Mouse (Mus musculus) cerebellum, adult 2 months (tissue): ENCODE measurements around the gene Mipep. TPM values are rescaled to one million over a fixed set of nuclear protein-coding genes. Genes with fewer than 3 reads are reported as not detected.
A peak's percentile ranks its signal among the peaks of the same experiment; 100 is the strongest.

ENCODE experiments used
- DNase-seq, 2 experiments: peaks; one replicate each; pipeline ENCODE4 v3.0.0; 2021
- H3K27ac ChIP-seq: fragments of 200-500 bp; 2 replicates; pipeline ENCODE4 v1.5.1; 2012; ENCODE audit warnings: low read length, control low read depth, inconsistent platforms; ENCODE audit not compliant: insufficient read depth
- H3K27me3 ChIP-seq: fragments of 200-500 bp; 2 replicates; pipeline ENCODE4 v1.6.1; 2012; ENCODE audit warnings: inconsistent platforms, mild to moderate bottlenecking, low read length, moderate library complexity; ENCODE audit not compliant: control insufficient read depth, insufficient read depth
- H3K4me1 ChIP-seq: fragments of 200-500 bp; 2 replicates; pipeline ENCODE4 v1.6.1; 2011; ENCODE audit warnings: low read length; ENCODE audit not compliant: control insufficient read depth, insufficient read depth
- H3K4me3 ChIP-seq: fragments of 200-500 bp; replicated peaks from 2 replicates; pipeline ENCODE3; 2011; ENCODE audit warnings: mild to moderate bottlenecking, low read depth, low read length, control low read depth; ENCODE audit not compliant: insufficient read depth
- CTCF ChIP-seq: fragments of 200-500 bp; IDR thresholded peaks from 2 replicates; pipeline ENCODE4 v1.5.1; 2011; ENCODE audit warnings: low read depth, mild to moderate bottlenecking, control low read depth, low read length, moderate library complexity, borderline replicate concordance; ENCODE audit not compliant: insufficient read depth
- POLR2A ChIP-seq: fragments of 200-500 bp; IDR thresholded peaks from 2 replicates; pipeline ENCODE4 v1.6.1; 2011; ENCODE audit warnings: low read length, control low read depth, borderline replicate concordance; ENCODE audit not compliant: insufficient read depth
- WGBS: fragments of 180-500 bp; shearing (Covaris S2); methylation state at CpG from one replicate; pipeline ENCODE4 v1.1.7; 2018; 5-methylcytosine and 5-hydroxymethylcytosine counted together
- polyA plus RNA-seq: library from polyadenylated mRNA; depleted of rRNA; stranded (reverse); fragments of >200 nt; gene quantifications from 2 replicates; pipeline ENCODE4 v1.2.3, GENCODE M21; 2012

The Mipep gene
- polyA plus RNA-seq, 1 experiment = 17.9 TPM

GRCm38 (mm10) chr14:60739616-60740015 lies 44.8 kb upstream of the Mipep start:
- 55% methylated on average over 12 of the region's 12 CpGs for WGBS
- no peak overlapping the region for H3K27ac ChIP-seq
- DNase-seq = peak; percentile 57 to 58
- no peak overlapping the region for H3K4me3 ChIP-seq
- H3K27me3 ChIP-seq = no peaks in the 10 kb centered on the region
- H3K4me1 ChIP-seq = peaks cover 39% of the 10 kb centered on the region
- TF ChIP-seq CTCF (no peak), POLR2A (no peak)

DNA sequence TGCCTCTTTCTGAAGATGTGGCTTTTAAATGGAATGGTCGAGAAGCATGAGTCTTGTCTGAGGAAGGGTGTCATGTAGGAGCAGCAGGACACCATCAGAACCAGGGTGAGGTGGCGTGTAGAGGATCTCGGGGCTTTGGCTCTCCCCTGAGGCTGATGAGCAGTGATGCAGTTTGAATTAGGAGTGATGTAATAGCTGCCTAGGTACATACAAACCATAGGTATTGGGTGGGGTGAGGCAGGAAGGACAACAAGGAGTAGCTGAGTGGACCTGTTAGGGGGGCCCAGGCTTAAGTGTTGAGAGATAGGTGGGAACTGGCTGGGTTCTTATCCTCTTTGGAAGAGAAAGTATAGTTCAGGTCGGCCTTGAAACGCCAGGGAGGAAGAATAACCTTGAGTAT lies 43.9 kb upstream of the Mipep start:
- DNase-seq = no peak
- no peak overlapping the region for H3K4me3 ChIP-seq
- WGBS = 79% methylated on average over 5 of the region's 5 CpGs
- no peaks in the 10 kb centered on the region for H3K27me3 ChIP-seq
- no peak overlapping the region for H3K27ac ChIP-seq
- TF ChIP-seq CTCF = no peak
- TF ChIP-seq POLR2A = no peak
- peaks cover 32% of the 10 kb centered on the region for H3K4me1 ChIP-seq

GRCm38 (mm10) chr14:60741033-60741432 lies 43.3 kb upstream of the Mipep start:
- H3K27me3 ChIP-seq = no peaks in the 10 kb centered on the region
- H3K4me1 ChIP-seq = peaks cover 32% of the 10 kb centered on the region
- no peak overlapping the region for H3K4me3 ChIP-seq
- 38% methylated on average over 8 of the region's 8 CpGs for WGBS
- TF ChIP-seq POLR2A = no peak
- no peak for TF ChIP-seq CTCF
- DNase-seq = peak; percentile 27 to 28
- 0 out of 2 replicates have a peak overlapping the region, but pooled peaks have one; percentile 4 for H3K27ac ChIP-seq

DNA sequence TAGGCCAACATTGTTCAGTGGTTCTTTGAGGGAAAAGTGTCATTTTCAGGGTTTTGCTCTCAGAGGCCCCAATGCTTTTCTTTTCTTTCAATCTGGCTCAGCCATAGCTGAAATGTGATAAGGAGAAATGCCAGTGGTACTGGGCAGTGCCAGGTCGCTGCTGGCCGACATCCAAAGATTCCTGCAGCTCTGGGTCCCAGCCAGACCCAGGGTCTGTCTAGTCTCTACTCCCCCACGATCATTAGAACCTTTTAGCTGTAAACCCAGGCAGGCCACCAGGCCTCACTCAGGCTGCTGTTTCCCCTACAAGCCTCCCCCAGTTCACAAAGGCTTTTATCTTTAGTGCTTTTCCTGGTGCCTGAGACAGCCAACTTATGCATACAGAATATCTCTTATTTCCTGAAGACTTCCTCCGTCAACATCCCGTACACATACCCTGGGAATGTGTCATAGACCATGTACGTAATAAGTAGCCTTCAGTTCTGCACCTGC lies 42.8 kb upstream of the Mipep start:
- Histone ChIP-seq H3K27ac (peak overlapping the region; percentile 2; the same call in 1 of the 2 replicates), H3K4me1 (peaks cover 30% of the 10 kb centered on the region), H3K27me3 (no peaks in the 10 kb centered on the region), H3K4me3 (no peak overlapping the region)
- TF ChIP-seq POLR2A (no peak), CTCF (no peak)
- 35% methylated on average over 6 of the region's 6 CpGs for WGBS
- peak; percentile 79 to 80 for DNase-seq

- no peaks in the 10 kb centered on the region for H3K27me3 ChIP-seq
- TF ChIP-seq POLR2A = no peak
- TF ChIP-seq CTCF = no peak
- H3K4me1 ChIP-seq = peaks cover 30% of the 10 kb centered on the region
- 85% methylated on average over 9 of the region's 9 CpGs for WGBS
- no peak for DNase-seq
- H3K27ac ChIP-seq = no peak overlapping the region
- no peak overlapping the region for H3K4me3 ChIP-seq
Observed at GRCm38 (mm10) chr14:60743681-60744080, 40.7 kb upstream of the Mipep start.

DNA sequence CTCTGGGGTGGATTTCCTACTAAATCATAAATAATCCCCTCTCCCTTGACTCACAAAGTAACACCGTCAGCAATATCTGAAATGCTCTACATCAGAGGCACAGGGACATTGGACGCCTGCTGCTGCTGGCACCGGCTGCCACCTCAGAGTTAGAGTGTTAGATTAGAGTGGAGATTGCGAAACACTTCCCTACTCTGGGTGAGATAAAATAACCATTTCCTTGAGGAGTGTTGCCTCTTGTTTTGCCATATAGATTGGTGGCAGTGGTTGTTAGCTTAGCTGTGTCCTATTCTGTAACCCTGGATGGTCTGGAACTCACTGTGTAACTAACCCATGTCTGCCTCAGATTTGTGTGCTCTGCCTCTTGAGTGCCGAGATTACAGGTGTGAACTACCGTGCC lies 39.2 kb upstream of the Mipep start:
- Histone ChIP-seq H3K27me3 (no peaks in the 10 kb centered on the region), H3K27ac (no peak overlapping the region), H3K4me3 (no peak overlapping the region), H3K4me1 (peaks cover 22% of the 10 kb centered on the region)
- 83% methylated on average over 6 of the region's 6 CpGs for WGBS
- no peak for DNase-seq
- no peak for TF ChIP-seq POLR2A
- TF ChIP-seq CTCF = no peak

GRCm38 (mm10) chr14:60746141-60746540 lies 38.2 kb upstream of the Mipep start:
- Histone ChIP-seq H3K27ac (no peak overlapping the region), H3K27me3 (no peaks in the 10 kb centered on the region), H3K4me3 (no peak overlapping the region), H3K4me1 (peaks cover 13% of the 10 kb centered on the region)
- 97% methylated on average over 10 of the region's 10 CpGs for WGBS
- TF ChIP-seq CTCF = no peak
- no peak for TF ChIP-seq POLR2A
- DNase-seq = no peak

GRCm38 (mm10) chr14:60747154-60747870 lies 37.1 kb upstream of the Mipep start:
- 85% methylated on average over 21 of the region's 21 CpGs for WGBS
- no peak overlapping the region for H3K27ac ChIP-seq
- no peak overlapping the region for H3K4me3 ChIP-seq
- H3K4me1 ChIP-seq = peaks cover 1% of the 10 kb centered on the region
- TF ChIP-seq CTCF (no peak), POLR2A (no peak)
- H3K27me3 ChIP-seq = no peaks in the 10 kb centered on the region
- DNase-seq = no peak
